Mouse (Mus musculus) layer of hippocampus, postnatal 14 days (tissue): ENCODE results near the gene 2310061N02Rik. TPM values are rescaled to one million over a fixed set of nuclear protein-coding genes. Genes with fewer than 3 reads are reported as not detected.
"Not testable (repeated sequence)": the region's sequence is repeated elsewhere in the genome, so short reads cannot be mapped to it uniquely, and the experiment has no call there.

ENCODE experiments used
- DNase-seq, 2 experiments: peaks; one replicate each; pipeline ENCODE4 v3.0.0; 2021 to 2022; ENCODE audit warnings: low spot score in 2 of 2, mixed read lengths in 1 of 2
- long read RNA-seq, 2 experiments: library from polyadenylated mRNA; stranded (forward); transcript quantifications; one replicate each; pipeline ENCODE4 v2.0.0; 2021
- total RNA-seq, 2 experiments: library from RNA; stranded (reverse); gene quantifications; 2 replicates each; pipeline ENCODE4 v1.2.3; 2021

2310061N02Rik gene
- total RNA-seq = not detected
- long read RNA-seq, experiment 1 = 0 reads
- long read RNA-seq, experiment 2 = 0 reads

DNA sequence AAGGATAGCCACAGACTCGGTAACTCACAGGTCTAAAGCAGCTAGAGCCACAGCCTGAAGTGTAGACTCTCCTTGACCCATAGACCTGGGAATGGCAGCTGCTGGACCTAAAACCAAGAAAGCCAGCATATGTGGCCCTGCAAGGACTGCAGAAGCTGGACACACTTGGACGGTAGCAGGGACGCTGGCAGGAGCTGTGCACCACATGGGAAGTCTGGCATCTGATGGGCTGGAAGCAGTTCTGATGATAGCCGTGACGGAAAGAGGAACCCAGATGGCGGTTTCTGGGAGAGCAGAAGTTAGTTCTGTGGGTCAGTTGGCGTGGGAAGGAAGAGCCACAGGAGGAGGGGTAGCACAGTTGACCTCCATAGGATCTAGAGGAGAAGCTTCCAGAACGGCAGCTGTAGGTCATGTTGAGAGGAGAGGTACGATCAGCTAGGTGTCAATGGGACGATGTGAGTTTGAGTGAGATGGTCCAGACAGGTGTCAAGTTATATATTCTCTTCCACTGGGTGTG is at the start of gene 2310061N02Rik:
Gene 2310061N02Rik (minus strand): TSS at position 467 of the 517 bp plus-strand sequence.
- peak in 1 of 2 experiments; percentile 15 for DNase-seq

DNA sequence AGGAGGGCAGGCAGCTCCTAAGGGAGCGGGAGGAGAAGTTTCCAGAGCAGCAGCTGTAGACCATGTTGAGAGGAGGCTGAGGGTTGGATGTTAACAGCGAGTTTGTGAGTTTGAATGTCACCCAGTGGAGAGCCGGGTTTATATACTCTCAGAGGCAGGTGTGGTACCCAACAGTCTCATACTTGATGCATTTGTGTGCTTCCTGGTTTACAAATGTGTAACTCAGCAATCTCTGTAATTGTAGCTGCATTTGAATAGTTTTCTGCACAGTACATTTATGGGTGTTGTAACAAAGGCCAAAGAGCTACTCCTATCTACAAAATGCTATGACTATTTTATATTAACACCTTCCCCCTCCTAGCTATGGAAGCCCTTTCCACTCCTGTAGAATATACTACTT is 43.8 kb upstream of the 2310061N02Rik start, which contains the start of gene Krtap13:
Gene Krtap13 (minus strand): TSS at position 101 of the 400 bp plus-strand sequence.
- DNase-seq = not testable (repeated sequence)

DNA sequence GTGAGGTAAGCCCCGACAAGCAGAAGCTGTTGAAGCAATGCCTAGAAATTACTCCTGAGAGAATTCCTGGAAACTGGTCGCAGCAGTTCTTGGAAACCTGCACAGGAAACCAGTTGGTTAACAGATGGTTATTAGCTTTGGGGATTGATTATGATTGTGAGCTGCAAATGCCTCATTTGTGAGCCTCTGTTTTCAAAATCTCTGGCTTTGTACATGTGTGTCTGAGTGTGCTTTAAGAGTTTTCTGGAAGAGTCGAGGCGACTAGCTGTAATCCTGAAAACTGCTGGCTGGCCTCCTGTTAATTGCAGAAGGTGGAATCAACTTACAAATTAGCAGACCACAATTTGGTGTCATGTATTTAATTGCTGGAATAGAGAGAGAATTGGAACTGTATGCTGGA is 40.2 kb upstream of the 2310061N02Rik start:
- peak; percentile 24 to 76 for DNase-seq

DNA sequence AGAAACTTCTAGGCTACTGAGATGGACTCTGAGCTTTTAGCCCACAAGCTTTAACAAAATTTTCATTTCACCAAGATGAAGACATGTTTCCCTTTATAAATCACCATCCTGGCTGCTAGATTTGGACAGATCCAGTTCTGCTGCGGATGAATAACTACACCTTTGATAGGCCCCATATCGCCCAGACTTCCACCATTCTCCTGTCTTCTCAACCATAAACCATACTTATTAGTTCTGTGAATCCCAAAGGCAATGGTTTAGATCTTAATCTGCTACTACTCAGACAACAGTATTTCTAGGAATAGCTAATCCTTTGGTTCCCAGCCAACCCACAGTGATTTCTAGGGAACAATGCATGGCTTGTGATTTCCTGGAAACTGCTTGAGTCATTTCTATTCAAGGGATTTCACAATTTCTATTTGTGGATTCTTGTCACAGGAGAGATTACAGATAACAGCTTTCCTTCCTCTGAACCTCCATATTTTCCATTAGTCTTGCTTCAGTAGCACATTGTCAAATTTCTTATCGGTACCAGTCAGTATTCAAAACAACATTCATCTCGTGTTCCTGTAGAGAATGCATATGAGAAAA is 37.1 kb upstream of the 2310061N02Rik start:
- DNase-seq = no peak

DNA sequence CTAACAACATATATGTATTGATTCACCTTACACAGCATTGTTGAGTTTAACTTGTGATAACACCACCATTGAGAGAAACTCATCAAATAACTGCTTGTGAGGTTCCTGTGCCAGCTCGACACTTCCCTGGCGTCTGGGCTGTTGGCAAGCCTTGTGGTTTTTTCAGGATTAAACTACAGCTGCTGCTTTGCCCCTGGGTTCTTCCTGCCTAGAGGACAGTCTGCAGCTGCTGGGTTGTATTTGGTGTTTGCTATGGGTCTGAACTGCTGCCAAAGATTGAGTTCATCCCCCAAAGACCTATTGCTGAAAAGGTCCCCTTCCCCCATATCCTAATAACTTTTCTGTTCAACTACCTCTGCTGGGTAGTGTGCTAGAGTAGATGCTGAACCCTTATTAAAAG is 27.6 kb upstream of the 2310061N02Rik start:
- DNase-seq = no peak

DNA sequence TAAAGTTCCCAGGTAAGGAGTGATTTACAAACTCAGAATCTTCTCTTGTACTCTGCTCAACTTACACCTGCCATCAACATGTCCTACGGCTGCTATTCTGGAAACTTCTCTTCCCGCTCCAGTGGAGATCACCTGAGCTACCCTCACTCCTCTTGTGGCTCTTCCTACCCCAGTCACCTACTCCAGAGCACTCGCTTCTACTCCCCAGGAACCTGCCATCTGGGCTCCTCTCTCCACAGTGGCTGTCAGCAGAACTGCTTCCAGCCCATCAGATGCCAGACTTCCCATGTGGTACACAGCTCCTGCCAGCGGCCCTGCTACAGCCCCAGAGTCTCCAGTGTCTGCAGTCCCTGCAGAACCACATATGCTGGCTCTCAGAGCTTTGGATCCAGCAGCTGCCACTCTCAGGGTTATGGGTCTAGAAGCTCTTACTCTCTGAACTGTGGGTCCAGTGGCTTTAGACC is 21.1 kb upstream of the 2310061N02Rik start, which contains the start of gene Krtap13-1:
Gene Krtap13-1 (plus strand): TSS at position 51 of the 464 bp plus-strand sequence.
- DNase-seq = peak; percentile 34 to 61

DNA sequence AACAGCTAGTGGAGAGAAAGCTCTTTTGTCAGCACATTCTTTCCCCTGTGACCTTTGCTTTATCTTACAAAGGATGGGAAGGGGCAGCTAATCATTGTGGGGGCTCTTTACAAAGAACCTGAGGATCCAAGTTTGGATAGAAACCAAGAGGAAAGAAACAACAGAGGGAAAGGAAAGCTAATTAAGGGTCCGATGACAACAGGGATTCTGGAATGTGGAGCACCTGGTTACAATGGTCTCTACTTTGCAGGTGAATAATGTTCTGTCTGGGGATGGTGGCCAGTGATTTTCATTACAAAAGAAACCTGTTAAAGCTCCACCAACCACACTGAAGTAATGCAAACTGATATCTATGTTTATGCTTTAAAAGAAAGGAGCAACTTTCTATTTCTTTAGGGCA is 12.3 kb upstream of the 2310061N02Rik start:
- DNase-seq = no peak

DNA sequence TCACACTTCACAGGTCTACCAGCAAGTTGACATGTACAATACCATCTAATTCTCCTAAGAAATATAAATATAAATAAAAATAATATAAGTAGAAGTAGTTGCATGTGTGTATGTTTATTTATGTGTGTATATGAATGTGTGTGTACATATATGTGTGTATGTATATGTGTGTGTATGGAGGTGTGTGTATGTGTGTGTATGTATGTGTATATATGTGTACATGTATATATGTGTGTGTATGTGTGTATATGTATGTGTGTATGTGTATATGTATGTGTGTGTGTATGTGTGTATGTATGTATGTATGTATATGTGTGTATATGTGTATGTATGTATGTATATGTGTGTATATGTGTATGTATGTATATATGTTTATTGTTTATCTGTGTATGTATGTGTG is 8.8 kb upstream of the 2310061N02Rik start:
- DNase-seq = no peak

DNA sequence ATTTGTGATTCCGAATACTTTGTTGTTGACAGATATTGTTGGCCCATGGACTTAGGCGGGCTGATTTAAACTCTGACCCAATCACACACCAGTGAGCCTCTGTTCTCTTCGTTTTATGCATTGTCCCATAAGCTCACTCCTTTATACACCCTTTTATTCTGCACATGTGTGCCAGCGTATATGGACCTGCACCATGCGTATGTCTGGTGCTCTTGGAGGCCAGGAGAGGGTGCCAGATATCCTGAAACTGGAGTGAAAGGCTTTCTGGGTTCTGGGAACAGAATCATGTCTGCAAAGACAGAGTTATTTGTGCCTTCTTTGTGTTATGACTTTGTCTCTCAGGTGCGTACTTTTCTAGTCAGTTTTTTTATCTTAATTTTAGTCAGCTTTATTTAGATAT is 3.5 kb upstream of the 2310061N02Rik start:
- DNase-seq = no peak

DNA sequence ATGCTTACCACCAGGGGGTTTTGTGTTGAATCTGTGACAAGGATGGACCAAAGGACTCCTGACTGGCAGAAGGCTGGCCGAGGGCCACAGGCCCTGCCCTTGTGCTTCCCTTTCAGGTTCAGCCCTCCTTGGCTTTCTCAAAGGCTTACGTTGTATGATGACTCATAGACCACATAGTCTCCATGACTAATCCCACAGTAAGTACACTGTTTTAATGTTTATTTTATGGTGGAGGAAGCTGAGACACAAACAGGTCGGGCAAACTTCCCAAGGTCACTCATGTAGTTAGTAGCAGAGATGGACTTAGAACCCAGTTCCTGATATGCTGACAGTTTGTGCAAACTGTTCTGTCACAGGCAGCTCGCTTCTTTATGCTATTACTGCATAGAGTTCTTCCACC is 3.0 kb upstream of the 2310061N02Rik start:
- DNase-seq = no peak

DNA sequence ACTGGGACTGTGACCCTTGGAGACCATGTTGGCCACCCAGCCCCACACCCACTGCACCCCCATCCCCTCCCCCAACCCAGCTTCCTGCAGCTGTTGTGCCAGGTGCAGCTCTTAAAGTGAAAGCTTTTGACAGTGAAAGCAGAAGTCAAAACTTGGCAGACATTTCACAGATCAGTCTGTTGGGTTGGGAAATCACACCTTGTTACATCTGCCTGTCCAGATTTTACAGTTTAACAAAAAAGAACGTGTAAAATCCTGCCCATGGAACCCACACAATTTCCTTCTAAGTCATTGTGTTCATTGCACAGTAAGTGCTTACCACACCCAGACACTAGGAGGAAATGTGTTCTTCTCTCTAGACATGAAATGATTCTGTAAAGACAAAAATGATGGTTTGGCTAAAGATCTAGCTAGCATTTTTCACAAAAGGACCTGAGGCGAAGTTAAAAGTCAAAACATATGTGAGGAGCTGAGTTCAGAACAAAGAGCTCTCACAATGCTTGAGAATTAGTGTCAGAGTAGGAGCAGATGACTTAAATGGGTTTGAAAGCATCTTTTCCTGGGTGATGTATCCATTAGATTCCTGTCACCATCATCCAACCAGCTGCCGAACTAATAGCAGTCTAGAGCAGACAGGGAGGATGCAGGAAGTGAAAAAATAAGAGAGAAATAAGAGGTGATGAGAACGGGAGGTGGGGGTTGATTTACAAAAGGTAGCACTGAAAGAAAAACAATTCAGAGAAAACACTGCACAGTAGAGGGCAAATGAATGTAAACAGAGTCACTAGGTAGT is 6.5 kb downstream of the 2310061N02Rik start:
- DNase-seq = no peak

DNA sequence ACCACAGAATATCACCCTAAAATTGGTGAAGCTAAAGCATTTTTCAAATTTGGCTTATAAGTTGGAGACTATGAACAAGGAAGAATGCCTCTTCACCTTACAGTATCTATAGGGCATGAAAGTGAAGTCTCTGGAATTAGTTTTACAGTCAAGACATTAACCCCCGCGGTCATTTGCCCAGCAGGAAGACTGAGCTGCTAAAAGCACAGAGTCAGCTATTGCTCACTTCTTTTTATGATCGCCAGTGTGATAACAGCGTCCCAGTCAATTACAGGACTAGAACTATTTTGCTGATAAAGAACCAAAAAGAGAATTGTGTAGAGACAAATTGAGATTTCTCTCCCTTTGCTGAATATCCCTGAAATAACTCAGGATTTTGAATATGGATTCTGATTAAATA is 11.5 kb downstream of the 2310061N02Rik start:
- no peak for DNase-seq

DNA sequence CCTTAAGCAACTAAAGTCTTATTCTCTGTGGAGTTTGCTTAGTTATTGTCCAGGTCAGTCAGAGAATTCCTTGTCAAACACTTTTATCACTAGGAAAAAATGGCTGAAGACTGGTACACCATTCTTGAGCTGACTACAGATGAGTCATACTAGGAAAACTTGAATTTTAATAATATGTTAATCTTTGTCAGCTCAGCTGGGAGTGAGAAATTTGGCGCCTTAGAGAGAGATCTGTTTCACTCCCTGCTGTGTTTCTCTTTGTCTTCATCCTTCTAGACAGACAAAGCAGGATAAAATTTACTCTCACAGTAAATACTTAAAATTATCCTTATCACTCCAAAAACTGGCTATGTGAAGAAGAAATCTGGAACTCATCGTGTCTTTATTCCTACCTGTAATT is 26.5 kb downstream of the 2310061N02Rik start:
- peak in 1 of 2 experiments; percentile 4 for DNase-seq

DNA sequence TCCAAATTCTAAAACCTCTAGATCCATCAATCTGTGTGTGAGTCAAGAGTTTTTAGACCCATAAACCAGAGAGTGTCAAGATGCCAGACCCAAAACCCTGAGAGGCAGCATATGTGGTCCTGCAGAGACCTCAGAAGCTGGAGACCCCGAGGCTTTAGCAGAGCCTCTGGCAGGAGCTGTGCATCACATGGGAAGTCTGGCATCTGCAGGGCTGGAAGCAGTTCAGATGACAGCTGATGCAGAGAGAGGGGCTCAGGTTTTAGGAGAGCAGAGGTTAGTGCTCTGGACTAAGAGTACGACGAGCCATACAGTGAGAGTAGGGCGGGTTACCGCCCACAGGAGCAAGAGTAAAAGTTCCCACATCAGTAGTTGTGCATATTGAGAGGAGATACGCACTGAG is 28.7 kb downstream of the 2310061N02Rik start:
- DNase-seq = no peak

DNA sequence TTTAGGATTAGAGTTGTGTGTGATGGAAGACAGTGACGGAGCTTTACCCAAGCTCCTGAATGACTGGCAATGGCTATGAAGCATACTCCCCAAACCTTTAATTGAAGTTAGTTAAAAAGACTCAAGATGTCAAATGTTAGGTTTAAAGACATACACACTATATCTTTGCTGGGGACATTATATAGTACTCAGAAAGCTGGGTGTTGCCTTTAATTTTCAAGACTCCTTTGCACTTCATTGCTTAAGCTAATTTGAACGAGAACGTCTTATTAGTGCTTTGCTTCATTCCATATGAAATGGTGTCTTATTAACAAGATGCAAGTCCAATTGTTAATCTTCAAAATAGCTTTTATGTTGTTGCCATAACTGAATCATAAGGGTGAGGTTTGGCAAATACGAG is 36.2 kb downstream of the 2310061N02Rik start, which contains the start of gene Krtap27-1:
Gene Krtap27-1 (minus strand): TSS at position 101 of the 400 bp plus-strand sequence.
- no peak for DNase-seq

DNA sequence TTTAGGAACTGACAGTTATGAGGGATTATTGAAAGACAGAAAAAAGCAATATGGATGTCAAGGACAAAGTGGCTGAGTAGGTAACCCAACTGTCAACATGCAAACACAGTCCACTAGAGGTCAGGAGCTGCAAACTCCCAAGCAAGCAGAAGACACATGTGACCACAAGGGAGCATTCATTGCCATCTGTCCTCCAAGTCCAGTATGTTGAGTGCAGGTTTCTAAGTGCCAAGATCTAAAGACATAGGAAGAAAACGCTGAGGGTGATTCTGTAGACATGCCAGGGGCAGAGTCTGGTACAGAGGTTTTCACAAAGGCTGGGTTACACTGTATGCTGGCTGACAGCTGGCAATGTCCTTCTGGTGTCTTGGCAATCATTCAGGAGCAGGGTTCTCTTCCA is 50.3 kb downstream of the 2310061N02Rik start:
- no peak for DNase-seq

Other genes with a start within 250 kb of the 2310061N02Rik start
- gene Cldn17, start 201.0 kb downstream of the 2310061N02Rik start, total RNA-seq = not detected
- not detected for gene Cldn8, start 144.8 kb downstream of the 2310061N02Rik start, total RNA-seq
- gene Krtap24-1, start 95.7 kb downstream of the 2310061N02Rik start, total RNA-seq = not detected
- not detected for gene 2310079G19Rik, start 80.3 kb downstream of the 2310061N02Rik start, total RNA-seq
- not detected for gene Krtap26-1, start 60.2 kb downstream of the 2310061N02Rik start, total RNA-seq
- gene Krtap27-1, start 36.3 kb downstream of the 2310061N02Rik start, total RNA-seq = not detected
- not detected for gene Krtap13-1, start 20.9 kb upstream of the 2310061N02Rik start, total RNA-seq
- not detected for gene Krtap13, start 43.7 kb upstream of the 2310061N02Rik start, total RNA-seq
- not detected for gene 2310034C09Rik, start 50.9 kb upstream of the 2310061N02Rik start, total RNA-seq
- gene 2310057N15Rik, start 66.2 kb upstream of the 2310061N02Rik start, total RNA-seq = not detected
- not detected for gene Gm5965, start 69.9 kb upstream of the 2310061N02Rik start, total RNA-seq
- gene Gm20741, start 104.3 kb upstream of the 2310061N02Rik start, total RNA-seq = not detected
- not detected for gene Krtap15, start 112.3 kb upstream of the 2310061N02Rik start, total RNA-seq
- gene Krtap14, start 118.2 kb upstream of the 2310061N02Rik start, total RNA-seq = not detected
- not detected for gene Krtap19-1, start 161.4 kb upstream of the 2310061N02Rik start, total RNA-seq
- not detected for gene Krtap19-2, start 166.3 kb upstream of the 2310061N02Rik start, total RNA-seq
- not detected for gene Krtap19-3, start 170.1 kb upstream of the 2310061N02Rik start, total RNA-seq
- gene Krtap19-4, start 177.1 kb upstream of the 2310061N02Rik start, total RNA-seq = not detected
- not detected for gene Krtap19-5, start 188.5 kb upstream of the 2310061N02Rik start, total RNA-seq
- gene Krtap19-9b, start 224.3 kb upstream of the 2310061N02Rik start, total RNA-seq = not detected